Mouse (Mus musculus) sigmoid colon, adult 10 weeks (tissue): Measurements from ENCODE around the gene Muc5b. TPM values are rescaled to one million over a fixed set of nuclear protein-coding genes. Genes with fewer than 3 reads are reported as not detected.

Experiments used
- polyA plus RNA-seq: library from polyadenylated mRNA; stranded (reverse); fragments of 350-450 nt; fragmentation: Illumina TruSeq; extraction: RNeasy Lipid Tissue Mini Kit (QIAGEN cat#74804); gene quantifications from one replicate; pipeline ENCODE4 v1.2.3, GENCODE M21; 2014; ENCODE audit warnings: low read depth, low replicate concordance

The Muc5b gene
- not detected for polyA plus RNA-seq

GRCm38 (mm10) chr7:141838779-141839178 lies at the start of gene Muc5b:
Muc5b (plus strand) TSS chr7:141839070.

GRCm38 (mm10) chr7:141918407-141918806 lies 79.5 kb downstream of the Muc5b start, which contains the start of gene Tollip:
Tollip (minus strand) TSS chr7:141918507.

Other genes with a start within 250 kb of the Muc5b start
- gene Muc6, start 183.8 kb upstream of the Muc5b start, polyA plus RNA-seq = 0.13 TPM
- 6,492 TPM for gene Muc2, start 148.7 kb upstream of the Muc5b start, polyA plus RNA-seq
- not detected for gene Muc5ac, start 50.1 kb upstream of the Muc5b start, polyA plus RNA-seq
- 38.0 TPM for gene Tollip, start 79.4 kb downstream of the Muc5b start, polyA plus RNA-seq
- 0.22 TPM for gene Brsk2, start 110.7 kb downstream of the Muc5b start, polyA plus RNA-seq
- 20.4 TPM for gene Mob2, start 222.0 kb downstream of the Muc5b start, polyA plus RNA-seq